Mouse (Mus musculus): Measurements from ENCODE around the gene Lrrc52.

Gene Lrrc52

DNA sequence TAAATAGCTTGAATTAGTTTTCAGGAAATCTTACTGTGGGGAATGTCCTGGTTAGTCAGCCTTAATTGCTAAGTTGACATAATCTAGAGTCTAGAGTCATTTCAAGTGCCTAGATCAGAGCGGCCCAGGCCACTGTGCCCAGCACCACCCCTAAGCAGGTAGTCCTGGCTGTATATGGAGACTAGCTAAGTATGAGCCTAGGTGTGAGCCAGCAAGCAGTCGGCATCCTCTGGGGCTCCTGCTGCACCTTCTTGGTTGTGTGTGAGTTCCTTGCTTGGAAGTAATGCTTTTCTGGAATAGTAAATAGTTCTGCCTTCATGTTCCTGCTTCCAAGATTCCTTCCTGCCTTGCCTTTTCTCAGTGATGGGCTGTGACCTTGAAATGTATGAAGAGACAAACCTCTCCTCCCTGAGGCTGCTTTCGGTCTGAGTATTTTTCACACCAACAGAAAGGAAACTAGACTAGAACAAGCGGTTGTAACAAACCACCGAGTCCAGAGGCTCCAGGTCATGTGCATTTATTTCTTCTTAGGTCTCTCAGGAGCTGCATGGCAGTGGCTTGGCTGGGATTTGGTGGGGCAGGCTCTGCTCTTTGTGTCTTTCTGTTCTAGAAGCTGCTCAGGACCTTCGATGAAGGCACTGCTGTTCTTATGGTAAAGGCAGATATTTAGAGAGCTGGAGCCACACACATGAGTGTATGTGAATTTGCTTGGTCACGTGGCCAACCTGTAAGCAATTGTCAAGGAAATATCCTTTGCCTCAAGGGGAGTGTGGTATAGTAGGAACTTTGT lies 30.2 kb downstream of the Lrrc52 start:
- DNase-seq = no peak

DNA sequence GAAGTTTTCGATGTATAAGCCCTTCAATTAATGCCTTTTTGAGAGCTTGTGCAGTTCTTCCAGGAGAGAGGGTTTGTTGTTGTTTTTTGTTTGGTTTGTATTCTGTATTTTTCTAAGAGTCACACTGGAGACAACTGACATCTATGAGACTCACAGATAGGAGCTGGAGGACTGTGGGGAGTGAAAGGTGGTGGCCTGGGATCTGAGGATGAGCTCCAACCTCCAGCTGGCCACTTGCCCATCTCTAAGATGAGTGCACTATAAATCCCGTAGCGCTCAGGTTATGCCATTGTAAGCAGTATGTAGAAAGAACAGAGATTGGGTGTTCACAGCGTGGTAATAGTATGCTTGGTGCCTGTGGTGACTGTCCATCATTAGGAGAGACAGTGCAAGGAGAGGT lies 31.6 kb downstream of the Lrrc52 start:
- DNase-seq = no peak

DNA sequence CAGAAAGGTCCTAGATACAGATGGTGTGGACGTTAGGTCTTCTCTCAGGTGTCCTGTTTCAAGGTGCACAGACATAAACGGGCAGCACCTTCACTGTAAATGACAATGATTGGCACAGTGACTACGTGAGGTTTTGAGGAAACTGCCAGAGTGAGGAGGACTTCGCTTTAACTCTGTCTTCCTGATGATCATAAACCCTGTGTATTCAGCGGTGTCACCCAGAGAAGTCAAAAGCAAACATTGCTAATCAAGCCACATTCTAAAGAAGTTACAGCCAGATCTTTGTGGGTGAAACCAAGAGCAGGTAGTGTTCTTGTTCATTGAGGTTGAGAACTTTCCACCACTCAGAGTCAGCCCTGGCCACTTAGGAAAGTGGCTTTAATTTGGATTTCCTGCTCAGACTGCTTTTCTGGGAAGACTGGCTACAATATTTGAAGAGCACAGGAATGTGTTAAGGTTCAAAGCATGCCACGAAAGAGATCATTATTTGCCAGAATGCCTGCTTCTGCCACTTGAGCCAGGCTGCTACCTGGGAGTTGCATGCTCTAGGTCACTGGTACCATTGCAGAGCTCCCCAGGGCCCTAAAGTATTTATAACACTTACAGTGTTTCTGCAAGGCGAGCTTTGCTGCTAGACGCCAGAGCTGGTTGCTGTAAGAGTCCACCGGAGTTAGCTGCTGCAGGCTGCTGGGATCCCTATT lies 35.5 kb downstream of the Lrrc52 start:
- no peak for DNase-seq

DNA sequence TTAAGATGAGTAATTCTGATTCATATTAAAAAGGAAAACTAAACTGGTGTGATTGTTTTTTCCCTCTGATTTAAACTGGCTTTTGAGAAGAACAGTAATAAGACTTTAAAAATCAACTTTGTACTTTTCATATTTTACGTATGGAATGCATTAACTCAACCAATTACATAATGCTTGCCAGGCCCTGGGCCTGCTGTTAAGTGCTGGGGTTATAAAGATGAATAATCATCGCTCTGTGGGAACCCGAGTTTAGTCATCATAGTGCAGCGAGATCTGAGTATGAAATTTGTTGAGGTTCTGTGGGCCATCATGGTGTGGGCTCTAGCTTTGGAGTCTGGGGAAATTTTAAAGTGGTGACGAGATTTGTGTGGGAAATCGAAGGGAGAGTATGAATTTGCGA lies 39.9 kb downstream of the Lrrc52 start:
- DNase-seq = no peak

DNA sequence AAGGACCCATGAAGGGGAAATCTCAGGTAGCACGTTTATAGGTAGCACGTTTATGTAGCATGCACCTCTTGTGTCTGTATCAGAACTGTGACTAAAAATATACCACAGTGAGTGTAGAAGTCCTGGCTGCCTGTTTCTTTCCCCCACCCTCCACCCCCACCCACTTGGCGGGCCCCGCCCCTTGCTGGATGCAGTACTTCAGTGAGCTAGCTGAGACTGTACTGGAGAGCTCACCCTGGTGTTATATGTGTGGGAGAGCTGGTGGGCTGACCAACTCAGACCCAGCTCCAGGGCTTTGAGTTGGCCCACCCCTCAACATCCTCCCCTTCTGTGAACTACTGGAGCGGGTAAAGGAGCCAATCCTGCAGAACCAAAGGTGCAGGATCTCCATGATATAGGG lies 41.0 kb downstream of the Lrrc52 start:
- DNase-seq = no peak

DNA sequence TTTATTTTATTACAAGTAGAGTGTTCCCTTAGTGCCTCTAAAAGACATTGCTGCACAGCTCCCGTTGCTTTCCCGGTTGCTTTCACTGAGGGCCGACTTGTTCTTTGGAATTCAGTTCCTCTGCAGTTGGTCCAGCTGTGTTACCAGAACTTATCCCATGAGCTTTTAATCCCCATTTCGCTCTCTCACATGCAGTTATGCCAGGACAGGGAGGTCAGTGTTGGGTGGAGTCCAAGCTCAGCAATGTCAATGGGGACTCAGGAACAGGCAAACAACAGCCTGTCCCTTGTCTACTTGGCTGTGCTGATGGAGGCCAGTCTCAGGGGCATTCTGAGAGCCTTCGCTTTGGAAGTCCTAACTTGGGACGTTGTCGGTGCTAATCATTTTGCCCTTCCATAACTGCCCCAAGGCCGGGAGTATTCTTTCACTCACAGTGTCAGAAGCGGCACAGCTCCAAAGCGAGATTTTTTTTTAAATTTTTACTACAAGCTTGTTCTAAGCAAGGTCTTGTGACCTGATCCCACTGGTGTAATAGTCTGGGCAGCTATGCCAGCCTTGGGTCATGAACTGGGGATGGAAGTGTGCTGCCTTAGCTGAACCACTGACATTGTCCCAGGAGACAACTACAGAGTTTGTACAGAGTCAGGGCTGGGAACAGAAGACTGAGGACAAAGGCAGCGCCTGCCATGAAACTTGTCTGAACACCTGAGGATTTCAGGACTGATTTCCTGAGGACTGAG lies 43.9 kb downstream of the Lrrc52 start:
- peak; percentile 14 for DNase-seq

DNA sequence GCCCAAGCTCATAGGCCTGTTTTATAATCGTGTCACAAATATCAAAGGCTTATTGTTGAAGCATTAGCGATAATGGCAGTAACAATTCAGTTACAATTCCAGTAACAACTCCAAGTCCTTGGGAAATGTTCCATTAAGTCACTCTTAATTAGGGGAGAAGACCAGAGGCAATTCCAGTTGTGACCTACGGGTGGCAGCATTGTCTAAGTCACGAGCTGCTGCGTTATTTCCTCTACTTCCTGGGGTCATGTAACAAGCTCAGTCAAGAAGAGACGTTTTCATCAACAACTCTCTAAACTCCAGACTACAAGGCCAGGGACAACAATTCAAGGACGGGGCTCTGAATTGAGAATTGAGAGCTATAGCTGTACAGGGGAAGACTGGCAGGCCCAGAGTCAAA lies 51.7 kb downstream of the Lrrc52 start:
- DNase-seq = peak; percentile 81

DNA sequence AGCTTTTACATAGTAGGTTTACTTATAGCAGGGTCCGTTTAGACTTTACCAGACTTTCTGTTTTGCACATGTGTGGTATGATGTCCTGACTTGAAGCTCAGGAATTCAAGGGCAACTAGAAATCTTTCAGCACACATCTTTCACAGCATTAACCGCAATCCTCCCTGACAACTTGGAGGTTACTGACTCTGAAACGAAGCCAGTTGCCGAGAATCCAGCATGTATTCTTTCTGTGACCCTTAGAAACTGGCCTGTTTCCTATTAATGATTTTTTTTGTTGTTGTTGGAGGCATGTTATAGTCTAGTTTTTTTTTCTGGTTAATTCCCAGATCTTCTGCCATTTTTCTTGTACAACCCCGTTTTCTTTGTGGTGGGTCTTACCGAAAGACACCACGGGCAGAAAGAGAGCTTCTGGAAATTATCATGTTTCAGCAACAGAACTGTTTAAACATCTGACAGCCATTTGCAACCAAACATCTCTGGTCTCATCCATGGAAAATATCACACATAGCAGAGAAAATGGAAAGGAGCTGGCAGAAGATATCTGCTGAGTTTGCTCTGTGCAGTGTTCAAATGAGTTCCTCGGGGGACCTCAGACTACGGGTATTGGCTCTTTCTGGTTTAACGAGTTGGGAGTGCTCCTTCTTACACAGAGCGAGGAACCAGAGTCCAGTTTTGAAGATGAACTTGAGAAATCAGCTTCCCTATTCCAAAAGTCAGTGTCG lies 54.4 kb downstream of the Lrrc52 start:
- DNase-seq = no peak

DNA sequence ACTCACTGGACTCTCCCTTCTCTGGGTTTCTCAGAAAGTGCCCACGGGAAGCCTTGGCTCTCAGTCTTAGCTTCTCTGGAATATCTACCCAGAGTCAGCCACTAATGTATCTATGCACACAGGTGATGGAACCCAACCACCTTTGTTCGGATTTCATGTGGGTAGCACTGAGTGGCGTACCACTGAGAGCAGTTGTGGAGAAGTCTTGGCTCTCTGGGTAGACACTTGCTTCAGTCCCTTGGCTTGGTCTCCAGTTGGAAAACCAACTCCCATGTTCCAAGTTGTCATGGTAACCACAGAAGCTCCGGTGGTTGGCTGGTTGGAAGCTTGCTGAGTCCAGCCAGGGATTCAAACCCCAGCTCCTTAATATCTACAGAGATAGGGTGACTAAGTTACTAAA lies 57.0 kb downstream of the Lrrc52 start:
- DNase-seq = no peak

DNA sequence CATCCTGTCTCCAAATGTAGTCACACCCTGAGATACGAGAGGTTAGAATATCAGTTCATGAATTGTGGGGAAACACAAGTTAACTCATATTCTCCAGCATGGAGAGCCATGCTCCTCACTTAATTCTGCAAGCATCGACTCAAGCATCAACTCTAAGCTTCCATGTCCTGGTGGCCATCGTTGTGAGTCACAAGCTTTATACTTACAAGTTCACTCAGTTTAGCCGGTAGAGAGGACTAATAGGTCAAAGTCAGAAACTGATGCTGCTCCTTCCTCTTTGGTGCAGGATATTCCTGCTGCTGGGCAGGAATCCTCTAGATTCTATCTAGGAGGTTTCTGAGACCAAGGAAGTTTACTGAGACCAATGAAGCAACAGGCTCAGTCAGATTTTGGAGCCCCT lies 61.3 kb downstream of the Lrrc52 start:
- no peak for DNase-seq
